In the genomic region with DNA sequence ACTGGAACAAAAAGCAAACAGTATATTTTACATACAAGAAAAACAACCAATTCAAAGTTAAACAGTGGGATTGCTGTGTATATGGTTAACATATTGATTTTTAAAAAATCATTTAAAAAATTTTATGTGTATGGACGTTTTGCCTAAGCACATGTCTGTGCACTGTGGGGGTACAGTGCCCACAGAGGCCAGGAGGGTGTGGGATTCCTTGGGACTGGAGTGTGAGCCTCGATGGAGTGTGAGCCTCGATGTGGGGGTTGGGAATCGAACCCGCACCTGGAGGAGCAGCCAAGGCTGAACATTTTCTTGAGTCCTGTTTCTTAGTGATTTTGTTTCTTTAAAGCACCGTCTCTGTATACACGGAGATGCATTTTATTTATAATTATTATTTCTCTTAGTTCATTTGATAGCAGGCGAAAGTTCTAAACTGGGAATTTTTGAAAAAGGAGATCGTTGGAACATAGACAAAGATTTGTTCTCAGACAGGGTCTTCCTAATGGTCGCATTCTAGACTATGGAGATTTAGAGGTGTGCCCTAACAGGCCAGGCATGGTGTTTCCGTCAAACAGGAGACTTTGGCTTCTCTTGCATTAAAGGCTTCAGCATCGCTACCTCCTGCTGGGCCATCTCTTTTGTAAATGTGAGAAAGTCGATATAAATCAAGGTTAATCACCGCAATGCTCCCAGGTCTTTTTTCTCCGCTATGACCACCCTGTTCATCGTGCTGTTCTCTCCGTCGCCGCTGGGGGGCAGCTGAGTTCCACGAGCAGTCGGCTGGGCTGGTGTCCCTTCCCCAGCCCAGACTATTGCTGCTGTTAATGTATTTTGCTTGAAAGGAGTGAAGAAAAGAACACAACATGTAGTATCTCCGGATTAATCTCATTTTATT, we compare ENCODE assay signal across 8 mouse cellular contexts. TPM values are rescaled to one million over a fixed set of nuclear protein-coding genes. Genes with fewer than 3 reads are reported as not detected.
DNase-seq lines count a peak whose midpoint lies in the region; ATAC-seq and TF ChIP-seq lines count a peak whose summit lies in the region.

No protein-coding gene starts in this region.

- no peak for TF ChIP-seq POLR2A in olfactory bulb, adult 2 months (IDR thresholded peaks at IDR 0.05; ENCODE audit: insufficient read depth, low read depth, low read length)
- TF ChIP-seq POLR2A in thymus, adult 2 months (IDR thresholded peaks at IDR 0.05; ENCODE audit: control insufficient read depth, extremely low read depth, insufficient read depth, low read length, poor library complexity) = no peak

- no peak for TF ChIP-seq EP300 in liver, postnatal 0 days (IDR thresholded peaks at IDR 0.05; ENCODE audit: low read depth)

- no peaks in the 10 kb centered on the region for H3K4me1 ChIP-seq in heart, embryonic 13.5 days
- H3K4me1 ChIP-seq in liver, postnatal 0 days (ENCODE audit: insufficient read depth) = no peaks in the 10 kb centered on the region
- H3K4me1 ChIP-seq in olfactory bulb, adult 2 months (ENCODE audit: control insufficient read depth, insufficient read depth, low read length) = no peaks in the 10 kb centered on the region
- peaks cover 4% of the 10 kb centered on the region for H3K4me1 ChIP-seq in thymus, adult 2 months (replicated peaks; ENCODE audit: control insufficient read depth, insufficient read depth, low read length)

- H3K9ac ChIP-seq in heart, embryonic 13.5 days = no peak overlapping the region
- H3K9ac ChIP-seq in liver, postnatal 0 days (replicated peaks) = no peak overlapping the region

- no peak overlapping the region for H3K27ac ChIP-seq in heart, embryonic 13.5 days (replicated peaks)
- H3K27ac ChIP-seq in liver, postnatal 0 days (ENCODE audit: low read depth) = no peak overlapping the region
- no peak overlapping the region for H3K27ac ChIP-seq in olfactory bulb, adult 2 months (ENCODE audit: insufficient read depth, low read depth, low read length)
- H3K27ac ChIP-seq in thymus, adult 2 months (ENCODE audit: control insufficient read depth, insufficient read depth, low read length) = no peak overlapping the region

- no peaks in the 10 kb centered on the region for H3K36me3 ChIP-seq in heart, embryonic 13.5 days
- no peaks in the 10 kb centered on the region for H3K36me3 ChIP-seq in liver, postnatal 0 days (replicated peaks; ENCODE audit: insufficient read depth, low read length)
- H3K36me3 ChIP-seq in thymus, adult 2 months (ENCODE audit: control insufficient read depth, insufficient read depth, low read length) = no peaks in the 10 kb centered on the region

- peak; percentile 83 for TF ChIP-seq CTCF in liver, postnatal 0 days (IDR thresholded peaks at IDR 0.05; ENCODE audit: low read depth)
- peak; percentile 98 for TF ChIP-seq CTCF in olfactory bulb, adult 2 months (IDR thresholded peaks at IDR 0.05; ENCODE audit: insufficient read depth, low read depth, low read length)
- peak; percentile 96 for TF ChIP-seq CTCF in thymus, adult 2 months (IDR thresholded peaks at IDR 0.05; ENCODE audit: borderline replicate concordance, control insufficient read depth, extremely low read depth, insufficient read depth, low read length, poor library complexity)

- 0 out of 2 replicates have a peak, but pooled peaks cover under 1% of the 10 kb centered on the region for H3K27me3 ChIP-seq in heart, embryonic 13.5 days (replicated peaks)
- no peaks in the 10 kb centered on the region for H3K27me3 ChIP-seq in liver, postnatal 0 days (ENCODE audit: insufficient read depth, low read length)
- no peaks in the 10 kb centered on the region for H3K27me3 ChIP-seq in thymus, adult 2 months (ENCODE audit: control insufficient read depth, insufficient read depth, low read length)

- peak; percentile 56 for DNase-seq in CD4-positive helper T cell, adult 2 months (ENCODE audit: low read depth, low spot score)
- DNase-seq in brain, adult 2 months (ENCODE audit: low read depth, low spot score) = peak; percentile 65
- DNase-seq in fibroblast of lung, adult 2 months (ENCODE audit: low read depth) = peak; percentile 8
- DNase-seq in kidney, postnatal 10 days = peak; percentile 86
- DNase-seq in liver, postnatal 0 days = peak; percentile 73
- peak; percentile 79 for DNase-seq in thymus, adult 2 months

- no peak for ATAC-seq in heart, embryonic 13.5 days (ENCODE audit: extremely low read depth, insufficient number of reproducible peaks, low FRiP score, low TSS enrichment)
- ATAC-seq in liver, postnatal 0 days = no peak

- peak overlapping the region; percentile 51 for H3K4me2 ChIP-seq in heart, embryonic 13.5 days
- H3K4me2 ChIP-seq in liver, postnatal 0 days (ENCODE audit: low read depth, low read length) = no peak overlapping the region

- WGBS in heart, embryonic 13.5 days = 21% methylated on average over 22 of the region's 22 CpGs
- 24% methylated on average over 22 of the region's 22 CpGs for WGBS in liver, postnatal 0 days (ENCODE audit: insufficient replicate concordance)
- WGBS in olfactory bulb, adult 2 months = 28% methylated on average over 22 of the region's 22 CpGs
- WGBS in thymus, adult 2 months = 33% methylated on average over 22 of the region's 22 CpGs

- no peaks in the 10 kb centered on the region for H3K9me3 ChIP-seq in heart, embryonic 13.5 days
- no peaks in the 10 kb centered on the region for H3K9me3 ChIP-seq in liver, postnatal 0 days (ENCODE audit: low read length)

- H3K4me3 ChIP-seq in heart, embryonic 13.5 days = 0 out of 2 replicates have a peak overlapping the region, but pooled peaks have one; percentile 17
- H3K4me3 ChIP-seq in liver, postnatal 0 days (ENCODE audit: low read depth, low read length) = no peak overlapping the region
- no peak overlapping the region for H3K4me3 ChIP-seq in olfactory bulb, adult 2 months (ENCODE audit: insufficient read depth, low read depth, low read length)
- H3K4me3 ChIP-seq in thymus, adult 2 months (ENCODE audit: control insufficient read depth, insufficient read depth, low read length) = no peak overlapping the region

RNA-seq across cellular contexts. Expression of gene Dnah5, which starts 15.8 kb away (rescaled TPM):
- polyA plus RNA-seq in heart, embryonic 13.5 days (2015; fragmentation: Nextera tagmentation; extraction: Ambion mirVana) = not detected in 2 replicates
- polyA plus RNA-seq in liver, postnatal 0 days (2015; fragmentation: Nextera tagmentation; extraction: Ambion mirVana) = not detected in 2 replicates
- polyA plus RNA-seq in olfactory bulb, adult 2 months (2012; ENCODE audit: insufficient read depth, insufficient read length, low replicate concordance, missing spikeins) = not detected in 2 replicates
- 0.06 and 0.07 TPM in 2 replicates for polyA plus RNA-seq in thymus, adult 2 months (2012; rRNA removed)

Comparison
In these comparisons a context has a peak if more than half of its experiments do, and no peak if none do; other contexts are left out.
1. DNase-seq: peak in every context shown above with its lines; median percentile 86 in kidney, postnatal 10 days; 79 in thymus, adult 2 months; 73 in liver, postnatal 0 days; 65 in brain, adult 2 months; 56 in CD4-positive helper T cell, adult 2 months; 8 in fibroblast of lung, adult 2 months.